Mouse (Mus musculus): ENCODE measurements around the gene Bdkrb2.

GRCm38 (mm10) chr12:105606881-105607280, 43.9 kb downstream of the Bdkrb2 start:
- no peak for TF ChIP-seq POLR2A (IDR thresholded peaks at IDR 0.05; ENCODE audit: low read depth, low read length)
- no peak for TF ChIP-seq CTCF (IDR thresholded peaks at IDR 0.05; ENCODE audit: extremely low read depth, insufficient read length, insufficient replicate concordance, low read depth, low read length)

Data from small intestine, adult 2 months (tissue).